9 mouse cellular contexts compared by ENCODE assay signal in genomic region chr8:9233326-9233919, GRCm38 (mm10).
DNase-seq lines count a peak whose midpoint lies in the region; ATAC-seq and TF ChIP-seq lines count a peak whose summit lies in the region.
"Had no signal": no experiment of that assay in that cellular context is flagged by ENCODE, and none has a peak within 500 bp of the region (broad histone marks: within the 10 kb centered on the region; RNA-seq: fewer than 3 reads in every experiment).

No protein-coding gene starts in this region.

- WGBS in forebrain, embryonic 15.5 days, result 7% methylated on average over 12 of the region's 12 CpGs
- 5% methylated on average over 12 of the region's 12 CpGs for WGBS in hindbrain, embryonic 14.5 days

- no peak for TF ChIP-seq POLR2A in MEL (IDR thresholded peaks at IDR 0.05; ENCODE audit: control insufficient read depth in 1 of 2, insufficient read depth in 1 of 2, low read depth in 1 of 2, low read length in 2 of 2, poor library complexity in 1 of 2)

- no peak overlapping the region for H3K9ac ChIP-seq in MEL (ENCODE audit: control insufficient read depth, low read depth, low read length, poor library complexity, severe bottlenecking)
- no peak overlapping the region for H3K9ac ChIP-seq in forebrain, embryonic 15.5 days (replicated peaks)
- H3K9ac ChIP-seq in hindbrain, embryonic 14.5 days, result no peak overlapping the region
- H3K9ac ChIP-seq: lung, embryonic 15.5 days had no signal

- H3K4me3 ChIP-seq in MEL (ENCODE audit: control insufficient read depth in 1 of 2, insufficient read depth in 1 of 2, low read depth in 2 of 2, low read length in 2 of 2), result no peak overlapping the region
- no peak overlapping the region for H3K4me3 ChIP-seq in forebrain, embryonic 15.5 days
- H3K4me3 ChIP-seq in hindbrain, embryonic 14.5 days (replicated peaks; ENCODE audit: low read length), result no peak overlapping the region
- H3K4me3 ChIP-seq: lung, embryonic 15.5 days had no signal

- H3K36me3 ChIP-seq in MEL (ENCODE audit: control insufficient read depth in 1 of 2, insufficient read depth in 2 of 2, low read length in 2 of 2), result no peaks in the 10 kb centered on the region
- no peaks in the 10 kb centered on the region for H3K36me3 ChIP-seq in forebrain, embryonic 15.5 days
- no peaks in the 10 kb centered on the region for H3K36me3 ChIP-seq in hindbrain, embryonic 14.5 days (replicated peaks; ENCODE audit: control insufficient read depth, insufficient read depth)
- H3K36me3 ChIP-seq: lung, embryonic 15.5 days had no signal

- no peak overlapping the region for H3K4me2 ChIP-seq in forebrain, embryonic 15.5 days (replicated peaks)
- peak overlapping the region; percentile 11; the same call in 1 of the 2 replicates for H3K4me2 ChIP-seq in hindbrain, embryonic 14.5 days (replicated peaks)
- H3K4me2 ChIP-seq: lung, embryonic 15.5 days had no signal

- DNase-seq in MEL (ENCODE audit: low read depth, low spot score), result peak; percentile 45
- peak; percentile 98 for DNase-seq in hindbrain, embryonic 14.5 days (ENCODE audit: low spot score)
- DNase-seq in layer of hippocampus, postnatal 25 days (ENCODE audit: extremely low spot score in 1 of 2, low spot score in 1 of 2), result peak; percentile 98 to 100
- DNase-seq in lung, postnatal 4 days, result peak; percentile 73 to 83
- DNase-seq in right cerebral cortex, postnatal 25 days, result peak; percentile 90
- peak; percentile 90 for DNase-seq in urinary bladder, postnatal 25 days (ENCODE audit: low spot score)

- TF ChIP-seq CTCF in MEL (IDR thresholded peaks at IDR 0.05 in 2 of 3, conservative IDR thresholded peaks at IDR 0.05 in 1 of 3; ENCODE audit: control insufficient read depth in 1 of 3, insufficient read depth in 1 of 3, low read depth in 2 of 3, low read length in 3 of 3, poor library complexity in 1 of 3, severe bottlenecking in 1 of 3), result peak; percentile 60 to 86 (median 77)

- no peaks in the 10 kb centered on the region for H3K4me1 ChIP-seq in MEL (ENCODE audit: control insufficient read depth in 1 of 2, insufficient read depth in 2 of 2, low read length in 2 of 2)
- peaks cover 14% of the 10 kb centered on the region for H3K4me1 ChIP-seq in forebrain, embryonic 15.5 days
- no peaks in the 10 kb centered on the region for H3K4me1 ChIP-seq in hindbrain, embryonic 14.5 days (replicated peaks; ENCODE audit: control insufficient read depth, insufficient read depth, low read length)

- no peaks in the 10 kb centered on the region for H3K79me2 ChIP-seq in MEL (ENCODE audit: control insufficient read depth, insufficient read depth, low read length, poor library complexity)

- no peaks in the 10 kb centered on the region for H3K9me3 ChIP-seq in MEL (replicated peaks; ENCODE audit: insufficient read depth, low read length)
- no peaks in the 10 kb centered on the region for H3K9me3 ChIP-seq in forebrain, embryonic 15.5 days
- no peaks in the 10 kb centered on the region for H3K9me3 ChIP-seq in hindbrain, embryonic 14.5 days (ENCODE audit: control insufficient read depth, low read length)
- H3K9me3 ChIP-seq: lung, embryonic 15.5 days had no signal

- ATAC-seq in cerebellum, adult (ENCODE audit: insufficient number of reproducible peaks, low FRiP score, low TSS enrichment), result peak; percentile 78
- peak; percentile 90 for ATAC-seq in forebrain, embryonic 15.5 days (replicated peaks)
- peak; percentile 88 for ATAC-seq in hindbrain, embryonic 14.5 days (ENCODE audit: low FRiP score)

- H3K27ac ChIP-seq in MEL (ENCODE audit: control insufficient read depth, low read depth, low read length), result no peak overlapping the region
- no peak overlapping the region for H3K27ac ChIP-seq in forebrain, embryonic 15.5 days (replicated peaks)
- H3K27ac ChIP-seq in hindbrain, embryonic 14.5 days, result no peak overlapping the region
- H3K27ac ChIP-seq: lung, embryonic 15.5 days had no signal

- TF ChIP-seq RAD21 in MEL (IDR thresholded peaks at IDR 0.05; ENCODE audit: low read depth, low read length), result peak; percentile 55

- no peak for TF ChIP-seq EP300 in MEL (IDR thresholded peaks at IDR 0.05; ENCODE audit: low read depth in 1 of 2, low read length in 2 of 2)

- H3K27me3 ChIP-seq in MEL (ENCODE audit: control insufficient read depth in 1 of 2, insufficient read depth in 2 of 2, low read length in 2 of 2), result no peaks in the 10 kb centered on the region
- no peaks in the 10 kb centered on the region for H3K27me3 ChIP-seq in forebrain, embryonic 15.5 days
- no peaks in the 10 kb centered on the region for H3K27me3 ChIP-seq in hindbrain, embryonic 14.5 days (ENCODE audit: control insufficient read depth, insufficient read depth, low read length)
- H3K27me3 ChIP-seq: lung, embryonic 15.5 days had no signal

TF ChIP-seq in MEL, 35 proteins besides CTCF, POLR2A, EP300 and RAD21:
- TF ChIP-seq ELF1 (IDR thresholded peaks at IDR 0.05; ENCODE audit: low read depth, low read length) (no peak), SMC3 (IDR thresholded peaks at IDR 0.05; ENCODE audit: low read depth, low read length) (peak; percentile 54), ZMIZ1 (IDR thresholded peaks at IDR 0.05; ENCODE audit: low read depth, low read length) (no peak), MYC (IDR thresholded peaks at IDR 0.05; ENCODE audit: low read depth, low read length) (no peak), ZC3H11A (IDR thresholded peaks at IDR 0.05; ENCODE audit: low read depth, low read length) (peak; percentile 11; the same call in 1 of the 2 replicates), POLR2AphosphoS5 (IDR thresholded peaks at IDR 0.05; ENCODE audit: borderline replicate concordance, low read depth, low read length) (no peak), TAL1 (IDR thresholded peaks at IDR 0.05; ENCODE audit: low read length) (no peak)

Comparison
In these comparisons a context has a peak if more than half of its experiments do, and no peak if none do; other contexts are left out.
1. DNase-seq: peak in every context shown above with its lines; median percentile 99 in layer of hippocampus, postnatal 25 days; 98 in hindbrain, embryonic 14.5 days; 90 in right cerebral cortex, postnatal 25 days; 90 in urinary bladder, postnatal 25 days; 78 in lung, postnatal 4 days; 45 in MEL.